15 mouse cellular contexts compared by ENCODE assay signal in the genomic region with DNA sequence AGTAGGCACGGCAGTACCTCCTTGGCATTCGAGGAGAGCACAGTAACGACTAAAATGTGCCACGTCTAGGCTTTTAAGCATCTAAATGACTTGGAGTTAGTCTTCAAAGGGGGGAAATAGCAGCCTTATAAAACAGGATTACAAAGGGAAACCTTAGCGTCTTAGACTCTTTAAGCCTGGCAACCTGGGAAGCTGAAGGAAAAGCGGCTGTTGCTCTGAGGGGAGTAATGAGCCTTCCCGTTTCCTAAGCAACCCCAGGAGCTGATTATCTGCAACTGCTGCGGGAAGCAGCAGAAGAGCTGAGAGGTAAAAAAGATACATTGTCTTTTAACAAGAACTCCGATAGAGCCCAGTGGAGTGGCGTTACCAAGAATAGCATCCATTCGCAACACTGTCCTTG. TPM values are rescaled to one million over a fixed set of nuclear protein-coding genes. Genes with fewer than 3 reads are reported as not detected.
A peak's percentile ranks its signal among the peaks of the same experiment; 100 is the strongest.
DNase-seq lines count a peak whose midpoint lies in the region; ATAC-seq lines count a peak whose summit lies in the region.
"Had no signal": no experiment of that assay in that cellular context is flagged by ENCODE, and none has a peak within 500 bp of the region (broad histone marks: within the 10 kb centered on the region; RNA-seq: fewer than 3 reads in every experiment).

No protein-coding gene starts in this region.

- intact Hi-C loops in gastrocnemius, postnatal 36 days (cut with DNase I): no loop called here

- no peaks in the 10 kb centered on the region; the same call in 1 of the 2 replicates for H3K27me3 ChIP-seq in heart, embryonic 12.5 days (replicated peaks)
- 0 out of 2 replicates have a peak, but pooled peaks cover 7% of the 10 kb centered on the region for H3K27me3 ChIP-seq in midbrain, embryonic 15.5 days (replicated peaks)
- 0 out of 2 replicates have a peak, but pooled peaks cover 4% of the 10 kb centered on the region for H3K27me3 ChIP-seq in intestine, embryonic 16.5 days (replicated peaks; ENCODE audit: control insufficient read depth, insufficient read depth, low read length)

- peak overlapping the region; percentile 15; the same call in 1 of the 2 replicates for H3K4me2 ChIP-seq in heart, embryonic 12.5 days
- H3K4me2 ChIP-seq in midbrain, embryonic 15.5 days: peak overlapping the region; percentile 44
- no peak overlapping the region for H3K4me2 ChIP-seq in intestine, embryonic 16.5 days (ENCODE audit: low read depth, low read length)
- H3K4me2 ChIP-seq: heart, embryonic 11.5 days; lung, embryonic 14.5 days had no signal

- ATAC-seq in heart, embryonic 12.5 days (ENCODE audit: insufficient number of reproducible peaks, low FRiP score): no peak
- ATAC-seq in midbrain, embryonic 15.5 days (replicated peaks): peak; percentile 79
- no peak for ATAC-seq in intestine, embryonic 16.5 days

- H3K27ac ChIP-seq in heart, embryonic 12.5 days (ENCODE audit: poor library complexity, severe bottlenecking): no peak overlapping the region
- peak overlapping the region; percentile 62 for H3K27ac ChIP-seq in midbrain, embryonic 15.5 days
- no peak overlapping the region for H3K27ac ChIP-seq in intestine, embryonic 16.5 days (ENCODE audit: low read length)
- H3K27ac ChIP-seq: gastrocnemius, adult 2 months had no signal

- WGBS in heart, embryonic 12.5 days: 32% methylated on average over 11 of the region's 11 CpGs
- 7% methylated on average over 11 of the region's 11 CpGs for WGBS in midbrain, embryonic 15.5 days
- WGBS in intestine, embryonic 16.5 days: 34% methylated on average over 11 of the region's 11 CpGs

- H3K9me3 ChIP-seq in heart, embryonic 12.5 days (replicated peaks): 0 out of 2 replicates have a peak, but pooled peaks cover 5% of the 10 kb centered on the region
- H3K9me3 ChIP-seq in midbrain, embryonic 15.5 days: no peaks in the 10 kb centered on the region
- no peaks in the 10 kb centered on the region for H3K9me3 ChIP-seq in intestine, embryonic 16.5 days (ENCODE audit: control insufficient read depth, low read length)
- H3K9me3 ChIP-seq: G1E had no signal

- no peak overlapping the region for H3K4me3 ChIP-seq in heart, embryonic 12.5 days
- peak overlapping the region; percentile 18; the same call in 1 of the 2 replicates for H3K4me3 ChIP-seq in midbrain, embryonic 15.5 days
- no peak overlapping the region for H3K4me3 ChIP-seq in intestine, embryonic 16.5 days (ENCODE audit: low read length)
- H3K4me3 ChIP-seq: gastrocnemius, adult 2 months had no signal

- DNase-seq in heart, adult 9 months (ENCODE audit: low spot score in 2 of 2): no peak
- peak; percentile 11 for DNase-seq in right cerebral cortex, postnatal 25 days
- DNase-seq in right cerebral cortex, postnatal 14 days: no peak
- no peak for DNase-seq in gastrocnemius, postnatal 36 days
- no peak for DNase-seq in cerebellum, adult 9-11 months
- DNase-seq: adrenal gland, postnatal 25 days; cerebellum, adult 11 months; gastrocnemius, adult 2 months; lung, embryonic 14.5 days had no signal

- peaks cover 14% of the 10 kb centered on the region for H3K4me1 ChIP-seq in heart, embryonic 12.5 days (replicated peaks)
- H3K4me1 ChIP-seq in midbrain, embryonic 15.5 days: peaks cover 18% of the 10 kb centered on the region
- peaks cover 11% of the 10 kb centered on the region for H3K4me1 ChIP-seq in intestine, embryonic 16.5 days (ENCODE audit: control insufficient read depth, insufficient read depth, low read length)

- H3K36me3 ChIP-seq in heart, embryonic 12.5 days: no peaks in the 10 kb centered on the region
- H3K36me3 ChIP-seq in midbrain, embryonic 15.5 days (replicated peaks): no peaks in the 10 kb centered on the region
- H3K36me3 ChIP-seq in intestine, embryonic 16.5 days (ENCODE audit: control insufficient read depth, insufficient read depth, low read length): no peaks in the 10 kb centered on the region
- H3K36me3 ChIP-seq: G1E had no signal

- H3K9ac ChIP-seq in heart, embryonic 12.5 days: no peak overlapping the region
- H3K9ac ChIP-seq in midbrain, embryonic 15.5 days: peak overlapping the region; percentile 27; the same call in 1 of the 2 replicates
- no peak overlapping the region for H3K9ac ChIP-seq in intestine, embryonic 16.5 days (ENCODE audit: low read depth, low read length)
- H3K9ac ChIP-seq: lung, embryonic 14.5 days had no signal

RNA-seq across cellular contexts. Expression of gene Edaradd, which starts 19.5 kb away (rescaled TPM):
- 0.57 and 0.66 TPM in 2 replicates for polyA plus RNA-seq in heart, embryonic 12.5 days (2016; fragmentation: Nextera tagmentation; extraction: Ambion mirVana)
- polyA plus RNA-seq in midbrain, embryonic 15.5 days (2015; fragmentation: Nextera tagmentation; extraction: Ambion mirVana): 1.4 and 1.5 TPM in 2 replicates
- 1.7 TPM in 2 replicates for polyA plus RNA-seq in intestine, embryonic 16.5 days (2015; fragmentation: Nextera tagmentation; extraction: Ambion mirVana)
- under 1 TPM in 1 of 2 experiments, not detected in 1; 0.08 TPM for total RNA-seq in gastrocnemius, postnatal 36 days (2021)
- total RNA-seq: gastrocnemius, adult 2 months had no signal
- polyA plus RNA-seq: C2C12 had no signal

RNA-seq across cellular contexts. Expression of gene Ero1lb, which starts 26.0 kb away (rescaled TPM):
- polyA plus RNA-seq in heart, embryonic 12.5 days (2016; fragmentation: Nextera tagmentation; extraction: Ambion mirVana): 7.8 and 7.9 TPM in 2 replicates
- 19.0 TPM in 2 replicates for polyA plus RNA-seq in midbrain, embryonic 15.5 days (2015; fragmentation: Nextera tagmentation; extraction: Ambion mirVana)
- 8.0 and 9.9 TPM in 2 replicates for polyA plus RNA-seq in intestine, embryonic 16.5 days (2015; fragmentation: Nextera tagmentation; extraction: Ambion mirVana)
- 1 to 10 TPM; 1.2 to 1.3 TPM for total RNA-seq in gastrocnemius, postnatal 36 days (2021)
